Mouse (Mus musculus): ENCODE data around the gene Ccdc6. TPM values are rescaled to one million over a fixed set of nuclear protein-coding genes. Genes with fewer than 3 reads are reported as not detected.

Ccdc6 gene
- total RNA-seq, 2 experiments from 2014 or later: 43.4 to 58.7 TPM

- no peak for DNase-seq (ENCODE audit: low spot score in 2 of 2)
- intact Hi-C loops (cut with DNase I): loop anchor here (10.0 kb wide), 1 partner anchor 203 kb away; no protein-coding TSS in a partner anchor
These were observed 5.0 kb upstream of the Ccdc6 start for GRCm38 (mm10) chr10:70091876-70092462.

DNA sequence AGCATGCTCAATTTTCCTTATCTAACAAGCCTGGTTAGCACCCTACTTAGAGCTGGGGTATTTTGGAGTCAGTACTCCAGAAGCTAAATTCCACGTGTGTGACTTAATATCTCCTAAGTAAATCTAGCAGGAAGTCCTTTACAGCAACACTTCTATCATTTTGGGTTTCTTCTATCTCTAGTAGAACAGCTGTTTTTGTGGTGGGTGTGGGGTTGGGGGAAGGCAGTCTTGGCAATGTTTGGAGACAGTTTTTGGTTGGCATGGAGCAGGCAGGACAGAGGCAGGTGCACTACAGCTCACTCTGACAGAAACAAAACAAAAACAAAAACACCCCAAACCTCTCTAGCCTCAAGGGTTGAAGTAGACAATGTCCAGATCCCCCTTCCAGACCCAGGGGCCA is 3.1 kb upstream of the Ccdc6 start:
- DNase-seq (ENCODE audit: low spot score in 2 of 2): no peak
- intact Hi-C loops (cut with DNase I): loop anchor here (10.0 kb wide), 1 partner anchor 201 kb away; no protein-coding TSS in a partner anchor

GRCm38 (mm10) chr10:70095031-70095470 is 1.9 kb upstream of the Ccdc6 start:
- peak; percentile 16 to 18 for DNase-seq (ENCODE audit: low spot score in 2 of 2)
- intact Hi-C loops (cut with DNase I): loop anchor here (5.0 to 10.0 kb wide), 5 partner anchors 42 to 200 kb away; no protein-coding TSS in a partner anchor

DNA sequence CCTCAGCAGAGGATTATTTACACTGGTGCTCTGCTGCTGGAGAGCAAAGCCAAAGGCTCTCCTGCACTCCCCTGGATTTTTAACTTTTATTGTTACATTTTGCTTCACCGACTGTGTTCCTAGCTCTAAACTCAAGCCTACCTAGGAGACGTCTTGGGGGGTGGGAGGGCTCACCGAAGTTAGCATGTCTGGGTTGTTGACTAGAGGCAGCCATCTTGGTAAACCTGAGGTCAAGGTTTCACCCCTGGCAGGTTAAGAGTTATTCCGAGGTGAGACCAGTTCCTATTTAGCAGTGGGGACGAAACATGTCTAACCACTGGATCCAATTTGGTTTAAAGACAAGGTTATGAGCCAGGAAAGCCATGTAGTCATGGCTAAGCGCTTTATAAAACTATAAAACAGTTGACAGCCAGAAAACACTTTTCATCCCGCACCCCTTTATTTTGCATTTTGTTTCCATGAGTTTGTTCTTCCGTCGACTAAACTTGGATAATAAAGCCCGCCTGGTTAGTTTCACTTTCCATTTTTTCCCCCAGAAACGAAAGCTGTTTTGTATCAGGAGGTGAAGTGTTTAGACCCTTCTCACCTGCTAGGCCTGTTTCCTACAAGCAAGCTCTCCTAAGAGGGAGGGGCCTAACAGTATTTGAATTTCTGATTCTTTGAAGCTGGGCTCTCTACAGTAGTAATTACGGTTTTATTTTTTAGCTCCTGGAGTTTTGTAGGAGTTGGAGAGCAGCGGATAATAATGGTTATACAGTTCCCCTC is 1.2 kb upstream of the Ccdc6 start:
- no peak for DNase-seq (ENCODE audit: low spot score in 2 of 2)
- intact Hi-C loops (cut with DNase I): loop anchor here (5.0 to 10.0 kb wide), 5 partner anchors 42 to 199 kb away; no protein-coding TSS in a partner anchor

DNA sequence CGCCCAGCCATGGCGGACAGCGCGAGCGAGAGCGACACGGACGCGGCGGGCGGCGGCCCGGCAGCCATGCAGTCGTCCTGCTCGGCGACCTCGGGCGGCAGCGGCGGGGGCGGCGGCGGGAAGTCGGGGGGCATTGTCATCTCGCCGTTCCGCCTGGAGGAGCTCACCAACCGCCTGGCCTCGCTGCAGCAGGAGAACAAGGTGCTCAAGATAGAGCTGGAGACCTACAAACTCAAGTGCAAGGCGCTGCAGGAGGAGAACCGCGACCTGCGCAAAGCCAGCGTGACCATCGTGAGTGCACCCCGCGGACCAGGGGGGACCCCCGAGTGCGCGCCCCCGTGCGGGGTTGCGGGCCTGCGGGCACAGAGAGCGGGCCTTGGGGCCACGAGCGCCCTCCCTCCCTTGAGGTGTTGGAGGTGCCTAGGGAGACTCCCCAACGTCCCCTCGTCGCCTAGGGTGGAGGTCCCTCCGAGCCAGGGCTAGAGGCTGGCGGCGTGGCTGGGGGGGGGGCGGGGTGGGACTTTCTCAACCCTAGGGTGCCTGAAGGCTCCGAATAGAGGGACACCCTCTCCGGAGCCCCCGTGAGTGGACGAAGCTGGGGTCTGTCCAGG is 475 bp downstream of the Ccdc6 start:
- intact Hi-C loops (cut with DNase I): loop anchor here (5.0 to 10.0 kb wide), 5 partner anchors 40 to 197 kb away; no protein-coding TSS in a partner anchor
- DNase-seq (ENCODE audit: low spot score in 2 of 2): no peak

DNA sequence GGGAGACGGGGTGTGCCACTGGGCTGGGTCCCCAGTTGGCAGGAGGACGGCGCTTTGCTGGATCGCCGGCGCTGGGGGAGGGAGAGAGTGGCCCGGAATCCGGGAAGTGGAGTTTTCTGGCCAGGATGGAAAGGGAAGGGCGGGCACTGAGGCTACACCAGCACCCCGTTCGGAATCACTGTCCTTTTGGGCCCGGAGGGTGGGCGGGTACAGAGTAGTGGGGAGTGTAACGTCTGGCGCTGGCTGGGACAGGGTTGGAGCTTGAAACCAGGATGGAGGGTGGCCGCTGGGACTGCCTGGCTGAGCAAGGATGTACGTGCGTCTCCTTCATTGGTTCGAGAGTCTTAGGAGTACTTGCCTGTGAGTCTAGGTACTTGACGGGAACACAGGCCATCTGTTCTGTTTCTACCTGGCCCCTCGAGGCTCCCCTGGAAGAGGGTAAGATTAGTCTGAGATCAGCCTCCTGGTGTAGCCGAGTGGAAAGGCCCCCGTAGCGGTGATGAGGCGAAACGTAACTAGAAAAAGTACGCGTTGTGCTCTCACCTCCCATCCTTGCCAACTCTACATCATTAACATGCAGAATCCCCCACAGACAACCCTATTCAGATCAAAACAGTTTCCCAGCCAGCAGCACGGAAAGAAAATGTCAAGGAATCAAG is 1.1 kb downstream of the Ccdc6 start:
- peak; percentile 72 to 83 for DNase-seq (ENCODE audit: low spot score in 2 of 2)
- intact Hi-C loops (cut with DNase I): loop anchor here (5.0 to 10.0 kb wide), 5 partner anchors 39 to 197 kb away; no protein-coding TSS in a partner anchor

DNA sequence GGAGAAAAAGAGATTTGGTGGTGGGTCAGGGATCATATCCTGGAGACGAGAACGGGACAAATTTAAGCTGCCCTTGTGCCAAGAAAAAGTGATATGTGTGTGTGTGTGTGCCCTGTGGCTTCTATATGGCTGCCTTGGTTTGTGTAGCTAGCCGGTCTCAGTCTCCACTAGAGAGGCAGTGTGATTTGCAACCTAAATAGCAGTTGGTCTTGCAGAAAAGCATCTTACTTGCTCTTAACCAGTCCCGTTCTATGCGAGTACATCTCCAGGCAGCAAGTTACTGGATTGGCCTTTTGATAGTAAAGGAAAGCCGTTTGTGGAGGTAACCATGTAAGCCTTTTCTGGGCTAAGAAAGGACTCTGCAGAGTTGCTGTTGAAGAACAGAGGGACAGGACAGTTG is 1.7 kb downstream of the Ccdc6 start:
- intact Hi-C loops (cut with DNase I): loop anchor here (5.0 to 10.0 kb wide), 5 partner anchors 39 to 196 kb away; no protein-coding TSS in a partner anchor

GRCm38 (mm10) chr10:70099052-70099451 is 2.1 kb downstream of the Ccdc6 start:
- intact Hi-C loops (cut with DNase I): loop anchor here (5.0 to 10.0 kb wide), 5 partner anchors 38 to 196 kb away; no protein-coding TSS in a partner anchor
- no peak for DNase-seq (ENCODE audit: low spot score in 2 of 2)

More for the DNA sequence above, 1.7 kb downstream of the Ccdc6 start:
- no peak for DNase-seq (ENCODE audit: low spot score in 2 of 2)

- intact Hi-C loops (cut with DNase I): no loop called here
- DNase-seq (ENCODE audit: low spot score in 2 of 2): no peak
These were observed 5.2 kb downstream of the Ccdc6 start for GRCm38 (mm10) chr10:70102086-70102485.

DNA sequence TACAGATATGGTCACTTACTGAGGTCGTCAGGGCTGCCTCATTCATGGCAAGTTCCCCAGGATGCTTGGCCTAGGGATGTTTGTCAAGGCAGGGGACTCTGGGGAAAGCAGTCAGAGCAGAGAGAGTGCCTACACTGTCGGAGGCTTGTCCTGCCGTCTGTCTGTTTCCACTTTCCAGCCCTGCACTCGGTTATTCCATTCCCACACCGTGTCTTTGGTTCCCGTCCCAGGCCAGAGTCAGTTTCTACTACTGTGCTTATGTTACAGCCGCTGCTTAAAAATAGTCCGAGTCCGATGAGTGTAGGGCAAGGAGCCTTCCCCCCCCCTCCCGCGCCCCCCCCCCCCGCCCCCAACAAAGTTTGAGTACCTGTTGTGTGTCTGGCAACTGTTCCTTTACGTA is 11.1 kb downstream of the Ccdc6 start:
- no peak for DNase-seq (ENCODE audit: low spot score in 2 of 2)
- intact Hi-C loops (cut with DNase I): no loop called here

- intact Hi-C loops (cut with DNase I): no loop called here
- DNase-seq (ENCODE audit: low spot score in 2 of 2): no peak
These were observed 13.1 kb downstream of the Ccdc6 start for GRCm38 (mm10) chr10:70109974-70110373.

DNA sequence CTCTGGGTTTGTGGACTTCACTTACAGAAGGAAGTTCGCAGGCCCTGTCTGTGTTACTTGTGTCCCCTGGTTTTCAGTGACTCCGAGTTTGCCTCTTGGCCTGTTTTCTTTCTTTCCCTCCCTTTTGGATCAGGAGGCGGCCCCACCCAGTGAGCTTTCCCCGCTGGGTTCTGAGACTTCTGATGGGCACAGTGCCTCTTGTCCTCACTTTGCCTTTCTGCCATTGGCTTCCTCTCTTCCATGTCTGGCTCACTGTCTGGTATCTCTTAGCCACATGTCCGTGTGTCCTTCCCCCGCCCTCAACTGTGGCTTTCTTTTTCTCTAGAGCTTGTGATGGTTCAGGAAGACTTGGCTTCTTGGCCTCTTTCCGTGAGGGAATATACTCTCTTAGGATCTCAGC is 13.9 kb downstream of the Ccdc6 start:
- intact Hi-C loops (cut with DNase I): no loop called here
- DNase-seq (ENCODE audit: low spot score in 2 of 2): no peak

DNA sequence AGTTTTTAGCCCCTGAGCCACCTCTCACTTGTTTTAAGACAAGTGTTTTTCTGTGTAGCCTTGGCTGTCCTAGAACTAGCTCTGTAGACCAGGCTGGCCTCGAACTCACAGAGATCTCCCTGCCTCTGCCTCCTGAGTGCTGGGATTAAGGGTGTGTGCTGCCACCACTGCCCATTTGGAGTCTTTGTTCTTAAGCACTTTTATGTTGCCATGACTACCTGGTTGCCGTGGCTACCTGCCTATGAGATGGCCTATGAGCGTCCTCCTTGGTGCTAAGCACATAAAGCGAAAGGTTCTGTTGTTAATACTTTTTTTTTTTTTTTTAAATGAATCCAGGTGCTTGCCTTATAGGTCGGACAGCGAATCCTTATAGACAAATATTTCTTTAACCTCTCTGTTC is 14.7 kb downstream of the Ccdc6 start:
- intact Hi-C loops (cut with DNase I): no loop called here

GRCm38 (mm10) chr10:70114048-70114635 is 17.2 kb downstream of the Ccdc6 start:
- intact Hi-C loops (cut with DNase I): no loop called here
- no peak for DNase-seq (ENCODE audit: low spot score in 2 of 2)

More for the DNA sequence above, 14.7 kb downstream of the Ccdc6 start:
- DNase-seq (ENCODE audit: low spot score in 2 of 2): no peak

DNA sequence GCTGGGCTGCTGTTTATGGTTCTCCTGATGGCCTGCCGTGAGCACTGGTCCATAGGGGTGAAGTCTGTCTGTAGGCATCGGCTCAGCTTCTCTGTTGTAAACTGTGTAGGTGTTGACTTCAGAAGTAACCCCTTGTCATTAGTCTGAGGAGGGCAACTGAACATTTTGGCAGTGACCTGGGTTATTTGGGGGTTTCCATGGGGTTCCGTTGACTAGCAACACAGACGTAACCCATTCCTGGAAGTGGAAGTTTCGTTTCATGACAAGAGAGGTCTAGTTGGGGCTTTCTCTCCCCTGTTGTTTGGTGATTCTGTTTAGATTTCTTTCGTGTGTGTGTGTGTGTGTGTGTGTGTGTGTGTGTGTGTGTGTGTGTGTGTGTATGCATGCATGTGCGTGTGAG is 19.5 kb downstream of the Ccdc6 start:
- DNase-seq (ENCODE audit: low spot score in 2 of 2): no peak
- intact Hi-C loops (cut with DNase I): no loop called here

GRCm38 (mm10) chr10:70119451-70119850 is 22.5 kb downstream of the Ccdc6 start:
- no peak for DNase-seq (ENCODE audit: low spot score in 2 of 2)
- intact Hi-C loops (cut with DNase I): no loop called here

DNA sequence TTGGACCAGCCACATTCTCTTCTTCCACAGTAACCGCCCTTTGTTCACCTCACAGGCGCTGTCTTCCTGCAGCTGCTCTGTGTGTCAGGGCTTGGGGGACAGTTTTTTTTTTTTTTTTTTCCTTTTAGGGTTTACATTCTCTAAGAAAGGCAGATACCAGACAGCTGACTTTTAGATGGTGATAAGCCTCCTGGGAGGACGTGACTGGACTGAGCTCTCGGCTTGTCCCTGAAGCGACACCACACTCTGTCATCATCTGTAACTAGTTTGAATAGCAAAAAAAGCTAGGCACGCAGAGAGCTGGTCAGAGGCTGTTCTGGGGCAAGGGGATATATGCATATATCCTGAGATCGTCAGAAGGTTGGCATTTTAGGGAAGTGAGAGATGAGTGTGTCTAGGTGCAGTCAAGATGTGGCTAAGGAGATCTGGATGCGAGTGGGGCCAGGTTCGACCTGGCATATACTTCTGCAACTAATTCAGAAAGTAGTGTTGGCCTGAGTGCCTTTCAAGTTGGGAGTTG is 23.0 kb downstream of the Ccdc6 start:
- intact Hi-C loops (cut with DNase I): no loop called here
- no peak for DNase-seq (ENCODE audit: low spot score in 2 of 2)

GRCm38 (mm10) chr10:70120671-70121405 is 23.9 kb downstream of the Ccdc6 start:
- DNase-seq (ENCODE audit: low spot score in 2 of 2): no peak
- intact Hi-C loops (cut with DNase I): no loop called here

DNA sequence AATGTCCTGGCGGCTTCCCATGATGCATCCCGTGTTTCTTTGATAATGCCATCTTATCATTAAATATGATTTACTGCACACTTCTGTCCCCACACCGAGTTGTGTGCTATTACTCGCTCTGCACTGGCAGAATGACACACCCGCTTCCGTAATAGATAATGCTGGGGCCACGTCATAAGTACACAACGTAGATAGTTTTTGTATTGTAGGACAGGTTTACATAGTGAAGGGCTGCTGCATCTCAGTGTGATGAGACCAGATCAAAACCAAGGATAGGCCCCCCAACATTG is 24.4 kb downstream of the Ccdc6 start:
- intact Hi-C loops (cut with DNase I): no loop called here
- no peak for DNase-seq (ENCODE audit: low spot score in 2 of 2)
